Mouse (Mus musculus) embryonic facial prominence, embryonic 14.5 days (tissue): ENCODE data around the gene Lamb1. TPM values are rescaled to one million over a fixed set of nuclear protein-coding genes. Genes with fewer than 3 reads are reported as not detected.

Experiments
- ATAC-seq: fragments of 200-750 bp; cut with Nextera tagmentation; 2 replicates; pipeline ENCODE4 v1.8.0; 2017; ENCODE audit warnings: low read depth, moderate number of reproducible peaks, moderate TSS enrichment
- DNase-seq: peaks from one replicate; pipeline ENCODE4 v3.0.0-alpha.2; 2015; ENCODE audit warnings: low spot score
- H3K27ac ChIP-seq: fragments of 300-500 bp; sonication (generic); replicated peaks from 2 replicates; pipeline ENCODE4 v1.5.1; 2014; ENCODE audit warnings: low read depth, mild to moderate bottlenecking, low read length, moderate library complexity
- H3K27me3 ChIP-seq: fragments of 300-500 bp; sonication (generic); replicated peaks from 2 replicates; pipeline ENCODE4 v1.6.1; 2014; ENCODE audit warnings: low read length; ENCODE audit not compliant: control insufficient read depth, insufficient read depth
- H3K36me3 ChIP-seq: fragments of 300-500 bp; sonication (generic); 2 replicates; pipeline ENCODE4 v1.6.1; 2014; ENCODE audit warnings: low read length, mixed read lengths; ENCODE audit not compliant: control insufficient read depth, insufficient read depth
- H3K4me1 ChIP-seq: fragments of 300-500 bp; sonication (generic); 2 replicates; pipeline ENCODE4 v1.6.1; 2014; ENCODE audit warnings: antibody characterized with exemption, low read length; ENCODE audit not compliant: control insufficient read depth, insufficient read depth
- H3K4me2 ChIP-seq: fragments of 300-500 bp; sonication (generic); 2 replicates; pipeline ENCODE4 v1.6.1; 2014; ENCODE audit warnings: low read depth, mild to moderate bottlenecking, low read length, moderate library complexity, mixed read lengths
- H3K4me3 ChIP-seq: fragments of 300-500 bp; sonication (generic); 2 replicates; pipeline ENCODE4 v1.5.1; 2014; ENCODE audit warnings: low read depth, mild to moderate bottlenecking, low read length
- H3K9ac ChIP-seq: fragments of 300-500 bp; sonication (generic); 2 replicates; pipeline ENCODE4 v1.6.1; 2014; ENCODE audit warnings: low read depth, mild to moderate bottlenecking, low read length, moderate library complexity, mixed read lengths
- H3K9me3 ChIP-seq: fragments of 300-500 bp; sonication (generic); 2 replicates; pipeline ENCODE4 v1.6.1; 2016; ENCODE audit warnings: low read length; ENCODE audit not compliant: control insufficient read depth
- WGBS: fragments of 180-500 bp; shearing (Covaris S2); extraction: QIAGEN DNeasy Blood & Tissue Kit; methylation state at CpG from one replicate; pipeline ENCODE4 v1.1.7; 2014; 5-methylcytosine and 5-hydroxymethylcytosine counted together
- polyA plus RNA-seq: library from polyadenylated mRNA; unstranded; fragments of >200 nt; fragmentation: Nextera tagmentation; extraction: Ambion mirVana; gene quantifications from 2 replicates; pipeline ENCODE4 v1.2.1, GENCODE M21; 2014

Gene Lamb1
- polyA plus RNA-seq, 1 experiment from 2014 or later = 84.2 TPM

- no peak overlapping the region for H3K27ac ChIP-seq
- 78% methylated on average over 1 of the region's 1 CpGs for WGBS
Measured at GRCm38 (mm10) chr12:31232635-31233034, 32.4 kb upstream of the Lamb1 start.

GRCm38 (mm10) chr12:31235018-31235417, 30.0 kb upstream of the Lamb1 start:
- H3K4me1 ChIP-seq = peaks cover 14% of the 10 kb centered on the region
- H3K4me2 ChIP-seq = no peak overlapping the region
- no peaks in the 10 kb centered on the region for H3K36me3 ChIP-seq
- no peaks in the 10 kb centered on the region for H3K27me3 ChIP-seq
- WGBS = 93% methylated on average over 6 of the region's 6 CpGs
- H3K4me3 ChIP-seq = no peak overlapping the region
- H3K9me3 ChIP-seq = no peaks in the 10 kb centered on the region
- no peak overlapping the region for H3K27ac ChIP-seq
- ATAC-seq (no peak), DNase-seq (no peak)
- H3K9ac ChIP-seq = no peak overlapping the region

More at GRCm38 (mm10) chr12:31232635-31233034, 32.4 kb upstream of the Lamb1 start:
- no peak overlapping the region for H3K4me3 ChIP-seq
- H3K4me1 ChIP-seq = peaks cover 14% of the 10 kb centered on the region
- DNase-seq = no peak
- H3K9ac ChIP-seq = no peak overlapping the region
- H3K4me2 ChIP-seq = no peak overlapping the region
- no peaks in the 10 kb centered on the region for H3K27me3 ChIP-seq
- ATAC-seq = no peak
- H3K36me3 ChIP-seq = no peaks in the 10 kb centered on the region
- no peaks in the 10 kb centered on the region for H3K9me3 ChIP-seq

- Histone ChIP-seq H3K4me2 (peak overlapping the region; percentile 25; the same call in 1 of the 2 replicates), H3K27ac (peak overlapping the region; percentile 48; the same call in 1 of the 2 replicates), H3K36me3 (no peaks in the 10 kb centered on the region), H3K4me3 (no peak overlapping the region), H3K27me3 (no peaks in the 10 kb centered on the region), H3K9ac (no peak overlapping the region; the same call in 1 of the 2 replicates), H3K9me3 (no peaks in the 10 kb centered on the region), H3K4me1 (peaks cover 14% of the 10 kb centered on the region)
- DNase-seq (no peak), ATAC-seq (peak; percentile 47; the same call in 1 of the 2 replicates)
- 34% methylated on average over 12 of the region's 12 CpGs for WGBS
Measured at GRCm38 (mm10) chr12:31236861-31237595, 28.0 kb upstream of the Lamb1 start.

GRCm38 (mm10) chr12:31239031-31239583, 25.9 kb upstream of the Lamb1 start:
- Histone ChIP-seq H3K4me3 (no peak overlapping the region), H3K9ac (no peak overlapping the region), H3K27ac (no peak overlapping the region), H3K4me1 (peaks cover 11% of the 10 kb centered on the region), H3K36me3 (no peaks in the 10 kb centered on the region), H3K9me3 (no peaks in the 10 kb centered on the region), H3K4me2 (no peak overlapping the region), H3K27me3 (no peaks in the 10 kb centered on the region)
- ATAC-seq (no peak), DNase-seq (no peak)
- WGBS = 65% methylated on average over 3 of the region's 3 CpGs

GRCm38 (mm10) chr12:31239798-31240197, 25.2 kb upstream of the Lamb1 start:
- H3K36me3 ChIP-seq = no peaks in the 10 kb centered on the region
- DNase-seq (no peak), ATAC-seq (no peak)
- H3K4me1 ChIP-seq = peaks cover 11% of the 10 kb centered on the region
- H3K4me3 ChIP-seq = no peak overlapping the region
- WGBS = 57% methylated on average over 4 of the region's 4 CpGs
- no peaks in the 10 kb centered on the region for H3K27me3 ChIP-seq
- no peak overlapping the region for H3K4me2 ChIP-seq
- H3K9ac ChIP-seq = no peak overlapping the region
- no peak overlapping the region for H3K27ac ChIP-seq
- no peaks in the 10 kb centered on the region for H3K9me3 ChIP-seq

- Histone ChIP-seq H3K9me3 (no peaks in the 10 kb centered on the region), H3K27me3 (no peaks in the 10 kb centered on the region), H3K9ac (no peak within 1 kb of the TSS), H3K27ac (no peak within 1 kb of the TSS), H3K4me1 (peaks cover 11% of the 10 kb centered on the region), H3K4me3 (no peak within 1 kb of the TSS), H3K4me2 (no peak within 1 kb of the TSS), H3K36me3 (no peaks in the 10 kb centered on the region)
- WGBS = 92% methylated on average over 5 of the region's 5 CpGs
- ATAC-seq (no peak), DNase-seq (no peak)
Measured at GRCm38 (mm10) chr12:31240470-31240869, 24.6 kb upstream of the Lamb1 start, which contains the start of gene Gm6993. Gene Gm6993, plus strand, starts transcription at chr12:31240770.

- peak; percentile 78; the same call in 1 of the 2 replicates for ATAC-seq
- Histone ChIP-seq H3K9ac (no peak overlapping the region), H3K4me3 (no peak overlapping the region), H3K27me3 (no peaks in the 10 kb centered on the region), H3K36me3 (no peaks in the 10 kb centered on the region), H3K4me1 (peaks cover 8% of the 10 kb centered on the region), H3K27ac (no peak overlapping the region), H3K9me3 (no peaks in the 10 kb centered on the region), H3K4me2 (no peak overlapping the region)
- DNase-seq = peak; percentile 79
- WGBS = 50% methylated on average over 6 of the region's 6 CpGs
Measured at GRCm38 (mm10) chr12:31241595-31242342, 23.3 kb upstream of the Lamb1 start.

- no peaks in the 10 kb centered on the region for H3K27me3 ChIP-seq
- no peak overlapping the region for H3K27ac ChIP-seq
- no peaks in the 10 kb centered on the region for H3K9me3 ChIP-seq
- H3K4me1 ChIP-seq = no peaks in the 10 kb centered on the region
- H3K9ac ChIP-seq = no peak overlapping the region
- DNase-seq (no peak), ATAC-seq (no peak)
- no peak overlapping the region for H3K4me2 ChIP-seq
- 89% methylated on average over 2 of the region's 2 CpGs for WGBS
- no peak overlapping the region for H3K4me3 ChIP-seq
- H3K36me3 ChIP-seq = no peaks in the 10 kb centered on the region
Measured at GRCm38 (mm10) chr12:31244001-31244400, 21.0 kb upstream of the Lamb1 start.
